Mouse (Mus musculus) ES-Bruce4 (cell line): ENCODE results near the gene Rhot2. TPM values are rescaled to one million over a fixed set of nuclear protein-coding genes. Genes with fewer than 3 reads are reported as not detected.
A peak's percentile ranks its signal among the peaks of the same experiment; 100 is the strongest.
"Not testable (repeated sequence)": the region's sequence is repeated elsewhere in the genome, so short reads cannot be mapped to it uniquely, and the experiment has no call there.

Experiments
- H3K27ac ChIP-seq: 2 replicates; pipeline ENCODE4 v1.5.1; 2012; ENCODE audit warnings: low read length, inconsistent platforms; ENCODE audit not compliant: insufficient read depth
- H3K27me3 ChIP-seq: 2 replicates; pipeline ENCODE4 v1.6.1; 2012; ENCODE audit warnings: mild to moderate bottlenecking, low read length, inconsistent platforms; ENCODE audit not compliant: control insufficient read depth, poor library complexity, insufficient read depth, severe bottlenecking
- H3K36me3 ChIP-seq: 2 replicates; pipeline ENCODE4 v1.6.1; 2012; ENCODE audit warnings: inconsistent platforms, mild to moderate bottlenecking, low read length, moderate library complexity; ENCODE audit not compliant: control insufficient read depth, poor library complexity, insufficient read depth, severe bottlenecking
- H3K4me1 ChIP-seq: one replicate; pipeline ENCODE4 v1.8.1; 2011; ENCODE audit warnings: low read length; ENCODE audit not compliant: control insufficient read depth, insufficient read depth
- H3K4me3 ChIP-seq: 2 replicates; pipeline ENCODE4 v1.5.1; 2011; ENCODE audit warnings: low read depth, mild to moderate bottlenecking, low read length
- H3K9ac ChIP-seq: 2 replicates; pipeline ENCODE4 v1.6.1; 2012; ENCODE audit warnings: low read depth, mild to moderate bottlenecking, inconsistent platforms; ENCODE audit not compliant: poor library complexity, severe bottlenecking
- H3K9me3 ChIP-seq: replicated peaks from 2 replicates; pipeline ENCODE4 v1.6.1; 2012; ENCODE audit warnings: mild to moderate bottlenecking, low read length, inconsistent platforms; ENCODE audit not compliant: control insufficient read depth, poor library complexity, insufficient read depth, severe bottlenecking
- CTCF ChIP-seq: IDR thresholded peaks from one replicate; pipeline ENCODE4 v1.8.1; 2011; ENCODE audit warnings: low read depth, low read length
- EP300 ChIP-seq: IDR thresholded peaks from 2 replicates; pipeline ENCODE4 v1.6.1; 2011; ENCODE audit warnings: low read depth, low read length; ENCODE audit not compliant: insufficient read depth
- POLR2A ChIP-seq: IDR thresholded peaks from one replicate; pipeline ENCODE4 v1.8.1; 2011; ENCODE audit warnings: low read length; ENCODE audit not compliant: insufficient read depth
- polyA plus RNA-seq: library from polyadenylated mRNA; stranded (reverse); fragments of >200 nt; gene quantifications from 2 replicates; pipeline ENCODE4 v1.2.4, GENCODE M21; 2011; ENCODE audit warnings: low read depth; ENCODE audit not compliant: missing spikeins, insufficient read depth, insufficient read length

Gene Rhot2
- polyA plus RNA-seq, 1 experiment = 23.6 TPM

DNA sequence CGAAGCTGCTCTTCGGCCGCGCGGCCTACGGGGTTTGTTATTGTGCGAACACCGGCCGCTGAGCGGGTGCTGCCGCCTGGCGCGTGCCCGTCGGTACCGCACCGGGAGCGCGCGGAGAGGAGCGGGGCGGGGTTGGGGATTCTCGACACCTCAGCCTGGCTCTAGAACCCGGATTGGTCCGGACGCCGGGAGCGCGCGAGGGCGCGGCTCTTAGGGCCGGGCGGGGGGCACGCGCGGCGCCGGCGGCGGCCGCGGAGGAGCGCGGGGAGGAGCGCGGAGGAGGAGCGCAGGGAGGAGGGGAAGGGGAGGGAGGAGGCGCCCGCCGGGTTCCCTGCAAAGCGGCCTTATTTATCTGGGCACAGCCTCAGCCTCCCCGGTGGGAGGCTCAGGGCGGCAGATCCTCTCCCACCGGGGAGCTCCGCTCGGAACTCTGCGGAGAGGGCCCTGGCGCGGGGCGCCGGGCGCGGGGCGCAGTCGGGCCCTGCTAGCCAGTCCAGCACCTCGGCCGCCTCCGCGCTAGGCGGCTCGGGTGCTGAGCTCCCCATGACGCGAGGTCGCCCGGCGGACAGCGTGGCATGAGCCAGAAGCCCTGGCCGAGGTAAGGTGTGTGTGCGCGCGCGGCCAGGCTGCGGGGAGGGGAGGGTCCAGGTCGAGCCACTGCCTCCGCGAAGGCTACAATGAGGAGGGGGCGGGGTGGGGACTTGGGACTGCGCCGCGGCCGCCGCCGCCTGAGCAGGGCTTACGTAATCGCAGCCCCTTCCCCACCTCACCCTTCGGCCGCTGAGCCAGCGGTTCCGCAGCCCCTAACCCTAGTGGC lies 35.7 kb downstream of the Rhot2 start, which contains the start of gene Fbxl16:
Fbxl16 (plus strand) TSS at position 297 of the 817 bp plus-strand sequence.
- Histone ChIP-seq H3K9ac (peak within 1 kb of the TSS; percentile 73), H3K9me3 (no peaks in the 10 kb centered on the region), H3K27me3 (no peaks in the 10 kb centered on the region), H3K4me1 (no peaks in the 10 kb centered on the region), H3K36me3 (no peaks in the 10 kb centered on the region), H3K27ac (no peak within 1 kb of the TSS), H3K4me3 (peak within 1 kb of the TSS; percentile 84)
- no peak for TF ChIP-seq POLR2A
- peak; percentile 19; the same call in 1 of the 2 replicates for TF ChIP-seq EP300

DNA sequence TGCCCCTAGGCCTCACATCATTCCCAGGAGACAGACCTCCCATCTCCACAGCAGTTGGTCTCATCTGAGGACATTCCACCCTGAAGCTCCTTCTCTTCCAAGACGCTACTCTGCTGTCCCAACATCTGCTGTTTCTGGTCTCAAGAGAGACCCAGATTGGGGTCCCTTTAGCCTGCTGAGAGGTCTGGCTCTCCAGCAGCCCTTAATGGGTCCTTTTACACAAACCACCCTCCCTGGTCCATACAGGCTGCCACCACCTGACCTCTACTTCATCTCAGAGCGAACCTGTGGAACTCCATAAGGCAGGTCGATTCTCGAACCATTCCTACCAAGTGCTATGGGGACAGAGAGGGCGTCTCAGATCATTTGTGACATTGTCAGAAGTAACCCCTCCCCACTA lies 36.6 kb downstream of the Rhot2 start:
- no peaks in the 10 kb centered on the region for H3K36me3 ChIP-seq
- H3K27ac ChIP-seq = no peak overlapping the region
- peak overlapping the region; percentile 73; the same call in 1 of the 2 replicates for H3K9ac ChIP-seq
- no peaks in the 10 kb centered on the region for H3K9me3 ChIP-seq
- H3K4me1 ChIP-seq = no peaks in the 10 kb centered on the region
- H3K27me3 ChIP-seq = no peaks in the 10 kb centered on the region
- H3K4me3 ChIP-seq = no peak overlapping the region
- no peak for TF ChIP-seq CTCF
- no peak for TF ChIP-seq POLR2A

DNA sequence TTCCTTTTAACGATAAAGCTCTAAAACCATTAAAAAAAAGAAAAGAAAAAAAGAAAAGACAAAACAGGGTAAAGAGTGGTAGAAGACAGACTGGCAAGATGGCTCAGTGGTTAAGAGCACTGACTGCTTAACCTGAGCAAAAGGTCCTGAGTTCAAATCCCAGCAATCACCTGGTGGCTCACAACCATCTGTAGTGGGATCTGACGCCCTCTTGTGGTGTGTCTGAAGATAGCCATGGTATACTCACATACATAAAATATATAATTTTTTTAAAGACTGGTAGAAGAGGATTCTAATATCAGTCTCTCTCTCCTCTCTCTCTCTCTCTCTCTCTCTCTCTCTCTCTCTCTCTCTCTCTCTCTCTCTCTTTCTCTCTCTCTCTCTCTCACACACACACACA lies 37.2 kb downstream of the Rhot2 start:
- H3K27ac ChIP-seq, H3K9me3 ChIP-seq, H3K4me1 ChIP-seq, H3K36me3 ChIP-seq, H3K27me3 ChIP-seq, H3K4me3 ChIP-seq, H3K9ac ChIP-seq: not testable (repeated sequence)

DNA sequence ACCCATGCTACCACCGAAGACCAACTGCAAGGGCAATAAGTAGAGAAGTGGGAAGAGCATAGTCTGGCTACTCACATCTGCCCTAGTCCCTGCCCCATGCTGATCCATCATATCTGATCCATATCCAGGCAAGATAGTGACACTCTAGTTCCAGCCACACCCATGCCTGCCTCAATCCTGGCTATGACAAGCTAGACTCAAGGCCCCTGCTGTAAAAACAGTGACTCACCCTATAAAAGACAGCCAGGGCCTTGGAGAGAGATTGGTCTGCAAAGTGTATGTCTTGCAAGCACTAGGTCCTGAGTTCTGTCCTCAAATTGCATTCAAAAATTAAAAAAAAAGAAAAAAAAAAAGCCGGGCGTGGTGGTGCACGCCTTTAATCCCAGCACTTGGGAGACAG lies 38.1 kb downstream of the Rhot2 start:
- H3K4me1 ChIP-seq = no peaks in the 10 kb centered on the region
- no peaks in the 10 kb centered on the region for H3K27me3 ChIP-seq

DNA sequence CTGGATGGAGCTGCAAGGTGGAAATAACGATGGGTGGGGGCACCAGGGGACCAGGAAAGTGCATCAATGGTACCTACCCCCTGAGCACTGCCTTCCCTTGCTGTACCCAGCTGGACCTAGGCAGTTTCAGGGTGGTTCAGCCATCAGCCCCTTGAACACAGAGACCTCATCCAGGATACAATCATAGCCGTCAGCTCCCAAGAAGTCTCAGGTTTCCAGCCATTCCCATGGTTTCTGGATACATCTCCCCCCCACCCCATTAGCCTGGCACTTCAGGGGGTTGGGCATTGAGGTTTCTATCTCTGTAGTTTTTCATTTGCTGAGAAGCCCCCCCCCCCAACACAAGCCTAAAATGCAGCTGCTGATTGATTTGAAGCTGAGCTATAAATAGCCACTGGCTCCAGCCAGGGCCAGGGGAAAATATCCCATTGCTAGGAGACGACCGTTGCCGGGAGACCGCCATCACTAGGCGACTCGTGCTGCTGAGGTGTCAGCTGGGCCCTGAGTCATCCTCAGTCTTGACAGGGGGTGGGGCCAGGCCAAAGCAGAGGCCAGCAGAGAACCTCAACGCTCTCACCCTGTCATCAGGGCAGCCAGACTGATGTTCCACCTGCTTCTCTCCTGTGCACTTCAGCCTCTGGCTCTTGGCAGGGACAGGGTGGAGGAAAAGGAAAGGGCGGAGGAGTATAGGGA lies 41.7 kb downstream of the Rhot2 start:
- Histone ChIP-seq H3K27ac (no peak overlapping the region), H3K9ac (no peak overlapping the region), H3K9me3 (no peaks in the 10 kb centered on the region), H3K36me3 (no peaks in the 10 kb centered on the region), H3K27me3 (no peaks in the 10 kb centered on the region), H3K4me3 (no peak overlapping the region), H3K4me1 (no peaks in the 10 kb centered on the region)
- TF ChIP-seq POLR2A (no peak), EP300 (no peak), CTCF (no peak)

More for the DNA sequence above, 38.1 kb downstream of the Rhot2 start:
- Histone ChIP-seq H3K27ac (no peak overlapping the region), H3K36me3 (no peaks in the 10 kb centered on the region), H3K9ac (no peak overlapping the region), H3K4me3 (no peak overlapping the region), H3K9me3 (no peaks in the 10 kb centered on the region)
- TF ChIP-seq EP300 (no peak), POLR2A (no peak), CTCF (no peak)

DNA sequence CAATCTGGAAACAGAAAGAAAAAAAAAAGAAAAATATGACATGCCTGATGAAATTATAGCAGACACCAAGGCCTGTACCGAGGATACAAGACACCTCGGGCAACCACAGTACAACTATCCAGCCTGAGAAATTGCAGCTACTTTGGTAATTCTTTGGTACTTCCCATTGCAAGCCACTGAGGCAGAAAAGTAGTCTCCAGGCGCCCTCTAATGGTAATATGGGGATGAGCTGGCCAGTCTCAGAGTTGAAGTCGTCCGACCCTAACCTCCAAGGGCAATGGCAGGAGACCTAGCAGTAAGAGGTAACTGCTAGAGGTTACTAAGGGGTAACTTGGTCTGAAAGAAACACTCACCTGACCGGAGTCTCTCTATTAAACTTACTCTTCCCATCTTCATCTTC lies 43.6 kb downstream of the Rhot2 start:
- TF ChIP-seq POLR2A = no peak
- TF ChIP-seq CTCF = peak; percentile 68
- TF ChIP-seq EP300 = no peak
- Histone ChIP-seq H3K27me3 (no peaks in the 10 kb centered on the region), H3K4me3 (no peak overlapping the region), H3K27ac (no peak overlapping the region), H3K36me3 (no peaks in the 10 kb centered on the region), H3K9me3 (no peaks in the 10 kb centered on the region), H3K4me1 (no peaks in the 10 kb centered on the region), H3K9ac (no peak overlapping the region)
